Mouse (Mus musculus) urinary bladder, adult 2 months (tissue): ENCODE measurements around the gene Slc16a8. TPM values are rescaled to one million over a fixed set of nuclear protein-coding genes. Genes with fewer than 3 reads are reported as not detected.
"Not testable (repeated sequence)": the region's sequence is repeated elsewhere in the genome, so short reads cannot be mapped to it uniquely, and the experiment has no call there.

Source experiments
- DNase-seq: peaks from one replicate; pipeline ENCODE4 v3.0.0; 2022; ENCODE audit warnings: low spot score
- polyA plus RNA-seq: library from polyadenylated mRNA; depleted of rRNA; stranded (reverse); fragments of >200 nt; gene quantifications from 2 replicates; pipeline ENCODE4 v1.2.3, GENCODE M21; 2012

Slc16a8 gene
- polyA plus RNA-seq, 1 experiment = 0.21 TPM

- DNase-seq = no peak
Observed at GRCm38 (mm10) chr15:79262786-79263309, 8.3 kb upstream of the Slc16a8 start.

DNA sequence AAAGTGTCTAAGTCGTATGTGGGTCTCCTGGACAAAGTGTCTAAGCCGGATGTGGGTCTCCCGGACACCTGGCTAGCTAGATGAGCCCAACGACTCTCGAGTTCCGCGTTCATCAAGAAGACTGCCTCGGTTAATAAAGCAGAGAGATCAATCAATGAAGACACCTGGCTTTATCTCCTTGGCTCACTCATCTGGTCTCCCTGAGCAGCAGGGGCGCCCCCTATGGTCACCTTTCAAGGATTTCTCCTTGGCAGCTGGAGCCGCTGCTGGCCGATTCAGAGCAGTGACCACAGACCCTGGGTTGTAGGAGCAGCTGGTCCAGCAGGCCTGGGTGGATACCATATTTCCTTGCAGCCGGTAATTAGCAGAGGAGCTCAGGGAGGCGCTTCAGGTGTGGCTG, 7.8 kb upstream of the Slc16a8 start:
- no peak for DNase-seq

GRCm38 (mm10) chr15:79261757-79262156, 7.2 kb upstream of the Slc16a8 start:
- DNase-seq = no peak

GRCm38 (mm10) chr15:79261095-79261725, 6.6 kb upstream of the Slc16a8 start:
- DNase-seq = no peak

DNA sequence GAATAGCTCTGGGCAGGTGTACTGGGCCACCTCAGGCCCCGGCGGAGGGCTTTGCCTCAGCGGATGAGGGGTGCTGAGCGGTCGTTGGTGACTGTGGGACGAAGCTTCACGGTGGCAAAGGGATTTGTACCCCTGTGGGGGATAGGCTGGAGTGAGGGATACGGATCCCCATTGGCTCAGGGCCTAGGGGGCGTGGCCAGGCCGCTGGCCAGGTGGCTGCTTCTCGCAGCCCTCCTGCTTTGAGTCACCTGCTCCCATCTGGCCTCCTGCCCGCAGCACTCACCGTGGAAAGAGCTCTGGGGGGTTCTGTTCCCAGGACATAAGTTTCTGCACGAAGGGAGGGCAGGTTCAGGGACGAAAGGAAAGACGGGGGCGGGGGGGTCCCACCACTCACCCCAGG, 4.0 kb upstream of the Slc16a8 start:
- DNase-seq = no peak

- DNase-seq = no peak
Observed at GRCm38 (mm10) chr15:79252580-79252979, 2.0 kb downstream of the Slc16a8 start.

- no peak for DNase-seq
Observed at GRCm38 (mm10) chr15:79251781-79252491, 2.6 kb downstream of the Slc16a8 start.

GRCm38 (mm10) chr15:79251168-79251567, 3.4 kb downstream of the Slc16a8 start:
- no peak for DNase-seq

- DNase-seq = no peak
Observed at GRCm38 (mm10) chr15:79250236-79250635, 4.3 kb downstream of the Slc16a8 start.

DNA sequence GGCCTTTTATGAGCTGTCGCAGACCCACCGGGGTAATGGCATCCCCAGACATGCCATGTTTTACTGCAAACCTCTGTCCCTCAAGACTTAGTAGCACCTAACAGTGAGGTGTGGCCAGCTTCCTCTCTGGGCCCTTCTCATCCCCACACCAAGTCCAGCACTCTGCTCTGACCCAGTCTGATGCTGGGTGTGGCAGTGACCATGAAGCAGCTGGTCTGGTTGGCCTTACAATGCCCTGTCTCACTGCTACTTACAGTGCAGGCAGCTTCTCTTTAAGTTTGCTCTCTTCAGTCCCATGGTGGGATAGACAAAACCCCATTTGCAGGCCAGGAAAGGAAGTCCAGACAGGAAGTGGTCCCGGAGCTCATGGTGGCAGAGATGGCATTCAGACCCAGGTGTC, 9.2 kb downstream of the Slc16a8 start:
- DNase-seq = no peak

DNA sequence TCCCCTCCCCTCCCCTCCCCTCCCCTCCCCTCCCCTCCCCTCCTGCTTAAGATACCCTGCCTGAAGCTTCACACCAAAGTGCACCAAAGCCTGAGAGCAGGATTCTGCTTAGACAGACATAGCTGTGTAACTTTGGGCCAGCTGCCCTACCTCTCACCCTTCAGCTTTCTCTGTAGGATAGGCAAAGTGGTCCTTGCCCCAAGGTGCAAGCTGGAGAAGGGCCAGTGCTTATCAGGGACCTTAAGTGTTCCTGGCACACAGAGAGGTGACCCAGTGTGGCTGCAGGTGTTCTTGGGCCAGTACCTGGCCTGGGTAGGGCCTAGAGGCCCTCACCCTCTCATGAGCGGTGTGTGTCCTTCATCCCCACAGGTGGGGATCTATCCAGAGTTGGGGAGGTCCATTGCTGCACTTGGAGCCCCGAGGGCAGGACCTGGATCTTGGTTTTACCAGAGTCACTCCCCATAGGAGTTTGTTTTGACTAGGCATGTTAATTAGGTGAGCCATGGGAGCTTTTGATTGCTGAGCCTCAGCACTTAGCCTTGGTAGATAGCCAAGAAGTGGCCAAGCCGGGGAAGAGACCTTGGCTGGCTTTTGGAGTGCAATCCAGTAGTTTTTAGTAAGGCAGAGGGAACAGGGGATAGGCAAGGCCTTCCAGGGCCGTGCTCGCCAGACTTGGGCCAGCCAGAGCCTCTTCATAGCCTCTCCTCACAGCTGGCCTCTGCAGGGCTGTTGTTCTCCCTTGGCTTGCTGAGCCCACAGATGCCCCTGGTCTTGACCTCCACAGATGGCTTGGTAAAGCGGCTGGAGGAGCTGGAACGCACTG, 10.3 kb downstream of the Slc16a8 start:
- no peak for DNase-seq

GRCm38 (mm10) chr15:79243234-79244042, 11.1 kb downstream of the Slc16a8 start:
- peak; percentile 87 for DNase-seq

GRCm38 (mm10) chr15:79242574-79243233, 11.9 kb downstream of the Slc16a8 start:
- no peak for DNase-seq

- DNase-seq = no peak
Observed at GRCm38 (mm10) chr15:79238036-79238435, 16.5 kb downstream of the Slc16a8 start.

GRCm38 (mm10) chr15:79235268-79235667, 19.3 kb downstream of the Slc16a8 start:
- no peak for DNase-seq

DNA sequence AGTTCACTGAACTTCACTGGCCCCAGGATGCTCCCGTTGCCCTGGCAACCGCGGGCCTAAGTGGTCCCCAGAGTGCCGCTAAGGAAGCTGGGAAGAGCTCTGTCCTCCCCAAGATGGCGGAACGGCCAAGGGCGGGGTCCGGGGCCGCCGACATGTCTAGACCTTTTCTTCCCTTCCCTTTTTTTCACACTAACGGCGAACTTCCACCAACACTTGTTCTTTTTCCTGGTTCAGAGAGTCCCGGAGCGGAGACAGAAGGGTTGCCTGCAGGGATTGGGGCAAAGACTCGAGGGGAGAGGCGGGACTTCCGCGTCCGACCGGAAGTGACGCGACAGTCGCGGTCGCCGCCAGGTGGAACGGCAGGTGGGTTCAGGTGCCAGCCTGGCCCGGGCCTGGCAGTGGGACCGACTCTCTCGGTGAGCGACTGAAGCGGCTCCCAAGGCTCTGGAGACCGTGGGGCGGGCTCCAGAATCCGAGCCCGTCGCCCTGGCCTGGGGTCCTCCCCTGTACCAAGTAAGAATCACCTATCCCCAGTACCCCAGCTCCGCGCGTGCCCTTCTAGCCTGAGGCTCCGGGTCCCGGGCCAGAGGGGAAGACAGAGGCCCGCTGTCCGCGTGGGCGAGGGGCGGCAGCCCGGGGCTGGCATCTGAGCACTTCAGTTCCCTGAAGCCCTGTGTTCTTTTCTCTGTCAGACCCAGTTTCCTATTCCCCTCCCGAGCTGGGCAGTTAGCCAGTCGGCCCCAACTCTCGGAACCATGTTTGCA, 25.3 kb downstream of the Slc16a8 start, which contains the start of the genes Pick1 and Gm49486:
Gene Pick1, plus strand, starts transcription at position 116 of the 764 bp plus-strand sequence.
Gene Gm49486, plus strand, starts transcription at position 334 of the 764 bp plus-strand sequence.
- peak; percentile 79 for DNase-seq

DNA sequence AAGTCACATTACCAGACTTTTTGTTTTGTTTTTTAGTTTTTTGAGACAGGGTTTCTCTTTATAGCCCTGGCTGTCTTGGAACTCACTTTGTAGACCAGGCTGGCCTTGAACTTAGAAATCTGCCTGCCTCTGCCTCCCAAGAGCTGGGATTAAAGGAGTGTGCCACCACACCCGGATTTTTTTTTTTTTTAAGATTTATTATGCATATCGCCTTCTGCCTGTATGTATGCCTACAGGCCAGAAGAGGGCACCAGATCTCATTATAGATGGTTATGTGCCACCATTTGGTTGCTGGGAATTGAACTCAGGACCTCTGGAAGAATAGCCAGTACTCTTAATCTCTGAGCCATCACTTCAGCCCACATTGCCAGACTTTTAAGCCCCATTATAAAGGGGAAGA, 28.8 kb downstream of the Slc16a8 start:
- not testable (repeated sequence) for DNase-seq

- DNase-seq = peak; percentile 42
Observed at GRCm38 (mm10) chr15:79224685-79225084, 29.9 kb downstream of the Slc16a8 start.

DNA sequence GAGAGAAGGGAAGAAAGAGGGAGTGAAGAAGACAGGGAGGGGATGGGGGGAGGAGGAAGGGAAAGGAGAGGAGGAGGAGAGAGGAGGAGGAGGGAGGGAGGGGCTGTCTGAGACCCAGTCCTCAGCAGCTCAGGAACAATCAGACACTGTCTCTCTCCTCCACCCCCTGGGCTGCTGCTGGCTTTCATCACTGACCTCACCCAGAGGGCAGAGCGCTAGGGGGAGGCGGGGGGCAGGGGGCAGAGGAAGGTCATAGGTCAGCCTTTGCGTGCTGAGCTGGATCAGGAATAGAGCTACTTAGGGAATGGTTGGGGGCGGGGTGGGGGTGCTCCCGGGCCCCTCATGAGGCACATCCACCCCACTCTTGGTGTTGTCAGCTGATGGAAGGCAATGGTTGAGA, 30.9 kb downstream of the Slc16a8 start:
- DNase-seq = no peak

DNA sequence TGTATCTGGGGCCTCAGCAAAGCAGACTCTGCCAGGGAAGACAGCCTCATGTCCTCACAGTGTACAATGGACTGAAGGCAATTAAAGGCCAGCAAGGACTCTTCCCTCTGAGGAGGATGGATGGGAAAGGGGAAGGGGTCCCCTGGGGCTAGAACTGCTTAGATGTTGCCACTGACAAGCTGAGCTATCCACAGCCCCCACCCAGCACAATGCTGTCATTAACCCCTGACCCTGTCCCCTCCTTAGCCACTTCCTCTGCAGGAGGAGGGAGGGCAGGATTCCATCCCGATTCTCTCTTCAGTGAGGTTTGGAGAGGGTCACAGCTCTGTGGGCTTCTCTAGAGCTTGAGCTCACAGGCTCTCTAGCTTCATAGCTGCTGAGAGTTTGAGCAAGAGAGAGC, 35.0 kb downstream of the Slc16a8 start:
- DNase-seq = no peak
